Mouse (Mus musculus): ENCODE data around the gene Ston2. TPM values are rescaled to one million over a fixed set of nuclear protein-coding genes. Genes with fewer than 3 reads are reported as not detected.

Ston2 gene
- 25.0 and 25.2 TPM in 2 replicates for polyA plus RNA-seq (2015; fragmentation: Nextera tagmentation; extraction: Ambion mirVana)

- no peaks in the 10 kb centered on the region for H3K36me3 ChIP-seq
- H3K27me3 ChIP-seq = no peaks in the 10 kb centered on the region
- no peak within 1 kb of the TSS for H3K4me3 ChIP-seq (replicated peaks)
- DNase-seq = no peak
- WGBS (ENCODE audit: insufficient replicate concordance) = 68% methylated on average over 9 of the region's 9 CpGs
- no peaks in the 10 kb centered on the region for H3K9me3 ChIP-seq (replicated peaks)
- no peak within 1 kb of the TSS for H3K9ac ChIP-seq
- H3K27ac ChIP-seq = no peak within 1 kb of the TSS
- ATAC-seq (ENCODE audit: low read depth) = no peak
- H3K4me1 ChIP-seq (replicated peaks) = no peaks in the 10 kb centered on the region
- H3K4me2 ChIP-seq = no peak within 1 kb of the TSS
Measured at GRCm38 (mm10) chr12:91787959-91788437, at the start of gene Ston2. Gene Ston2, minus strand, starts transcription at chr12:91788387.

DNA sequence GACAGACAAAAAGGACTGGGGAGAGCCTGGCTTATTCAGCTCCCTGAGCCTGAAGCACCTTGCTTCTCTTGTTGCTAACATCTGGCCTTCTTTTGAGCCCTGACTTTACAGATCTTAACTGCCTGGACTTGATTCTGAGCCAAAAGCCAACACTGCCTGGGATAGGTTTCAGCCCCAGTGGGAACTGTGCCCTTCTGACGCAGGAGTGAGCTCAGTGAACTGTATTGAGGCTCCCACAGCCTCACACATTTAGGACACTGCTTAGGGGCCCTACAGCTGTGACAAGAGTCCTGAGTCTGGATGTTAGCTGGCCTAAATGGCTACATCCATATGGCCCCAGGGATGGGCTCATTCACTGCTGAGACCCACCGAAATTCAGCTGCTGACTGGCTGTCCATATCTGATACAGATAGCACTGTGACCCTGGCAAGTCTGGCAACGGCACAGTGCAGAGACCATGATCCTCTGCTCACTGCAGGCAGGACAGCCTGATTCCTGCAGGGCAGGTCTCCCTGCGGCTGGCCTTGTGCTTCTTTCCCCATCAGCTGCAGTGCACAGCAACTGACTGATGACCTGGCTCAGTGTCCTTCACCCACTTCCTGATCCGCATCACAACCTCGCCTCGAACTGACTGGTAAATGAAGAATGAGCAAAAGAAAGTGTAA is 49.3 kb upstream of the Ston2 start:
- Histone ChIP-seq H3K4me1 (replicated peaks) (no peaks in the 10 kb centered on the region), H3K9me3 (replicated peaks) (no peaks in the 10 kb centered on the region), H3K4me2 (no peak overlapping the region), H3K36me3 (peaks cover 85% of the 10 kb centered on the region), H3K27ac (no peak overlapping the region), H3K27me3 (no peaks in the 10 kb centered on the region), H3K9ac (no peak overlapping the region), H3K4me3 (replicated peaks) (no peak overlapping the region)
- ATAC-seq (ENCODE audit: low read depth) (no peak), DNase-seq (no peak)
- WGBS (ENCODE audit: insufficient replicate concordance) = 74% methylated on average over 7 of the region's 7 CpGs

DNA sequence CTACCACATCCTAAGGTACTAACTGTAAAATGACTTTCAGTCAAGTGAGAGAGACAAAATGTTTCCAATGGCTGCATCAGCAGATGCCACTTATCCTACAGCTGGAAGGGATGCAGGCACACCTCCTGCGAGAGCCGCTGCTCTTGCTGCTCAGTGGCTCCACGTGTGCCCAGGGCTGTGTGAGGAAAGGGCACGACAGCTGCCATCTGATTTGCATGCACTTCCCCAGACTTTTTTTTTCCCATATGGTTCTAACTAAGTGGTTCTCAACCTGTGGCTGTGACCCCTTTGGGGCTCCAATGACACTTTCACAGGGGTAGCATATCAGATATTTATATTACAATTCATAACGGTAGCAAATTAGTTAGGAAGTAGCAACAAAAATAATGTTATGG is 45.7 kb upstream of the Ston2 start:
- Histone ChIP-seq H3K4me1 (replicated peaks) (no peaks in the 10 kb centered on the region), H3K4me3 (replicated peaks) (no peak overlapping the region), H3K4me2 (no peak overlapping the region), H3K9ac (no peak overlapping the region), H3K9me3 (replicated peaks) (no peaks in the 10 kb centered on the region), H3K36me3 (peaks cover 69% of the 10 kb centered on the region), H3K27ac (no peak overlapping the region), H3K27me3 (no peaks in the 10 kb centered on the region)
- 80% methylated on average over 5 of the region's 5 CpGs for WGBS (ENCODE audit: insufficient replicate concordance)
- no peak for ATAC-seq (ENCODE audit: low read depth)
- DNase-seq = no peak

DNA sequence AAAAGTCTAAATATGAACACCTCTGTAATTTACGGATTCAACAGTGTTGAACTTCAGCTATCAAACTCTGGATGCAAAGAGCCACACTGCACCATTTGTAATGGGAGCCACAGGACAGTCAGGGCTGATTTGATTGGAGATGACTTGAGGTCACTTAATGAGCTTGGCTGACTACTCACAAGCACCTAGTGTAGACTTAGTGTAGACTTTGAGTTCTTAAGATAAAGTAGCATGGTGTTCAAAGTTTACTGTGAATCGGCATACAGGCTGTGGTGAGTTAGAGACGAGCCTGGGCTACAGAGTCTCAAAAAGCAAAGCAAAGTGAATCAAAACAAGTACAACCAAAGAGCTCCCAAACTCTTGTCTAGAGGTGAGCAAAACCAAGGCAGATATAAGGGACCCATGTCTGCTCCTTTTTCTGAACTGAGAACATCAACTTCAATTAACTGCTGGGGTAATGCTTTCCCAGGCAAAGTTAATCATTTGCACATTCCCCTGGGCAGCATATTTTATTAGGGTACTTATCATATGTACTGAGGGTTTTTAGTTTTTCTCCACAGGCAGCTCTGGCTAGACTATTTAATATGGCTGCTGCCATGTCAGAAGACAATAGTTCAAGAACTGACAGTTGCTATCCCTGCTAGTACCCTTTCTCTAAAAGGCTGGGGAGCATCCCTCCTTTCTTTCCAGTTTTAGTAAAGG is 45.2 kb upstream of the Ston2 start:
- DNase-seq = no peak
- Histone ChIP-seq H3K27ac (no peak overlapping the region), H3K9ac (no peak overlapping the region), H3K27me3 (no peaks in the 10 kb centered on the region), H3K4me3 (replicated peaks) (no peak overlapping the region), H3K4me2 (no peak overlapping the region), H3K9me3 (replicated peaks) (no peaks in the 10 kb centered on the region), H3K4me1 (replicated peaks) (no peaks in the 10 kb centered on the region), H3K36me3 (peaks cover 67% of the 10 kb centered on the region)
- 82% methylated on average over 3 of the region's 3 CpGs for WGBS (ENCODE audit: insufficient replicate concordance)
- ATAC-seq (ENCODE audit: low read depth) = no peak

- DNase-seq = no peak
- Histone ChIP-seq H3K27me3 (no peaks in the 10 kb centered on the region), H3K4me2 (no peak overlapping the region), H3K9ac (no peak overlapping the region), H3K4me3 (replicated peaks) (no peak overlapping the region), H3K4me1 (replicated peaks) (no peaks in the 10 kb centered on the region), H3K9me3 (replicated peaks) (no peaks in the 10 kb centered on the region), H3K36me3 (peaks cover 62% of the 10 kb centered on the region), H3K27ac (no peak overlapping the region)
- WGBS (ENCODE audit: insufficient replicate concordance) = 89% methylated on average over 7 of the region's 7 CpGs
- no peak for ATAC-seq (ENCODE audit: low read depth)
Measured at GRCm38 (mm10) chr12:91831410-91831809, 43.2 kb upstream of the Ston2 start.

GRCm38 (mm10) chr12:91820461-91820860 is 32.3 kb upstream of the Ston2 start:
- Histone ChIP-seq H3K27ac (no peak overlapping the region), H3K4me3 (replicated peaks) (no peak overlapping the region), H3K4me1 (replicated peaks) (no peaks in the 10 kb centered on the region), H3K36me3 (peaks cover 80% of the 10 kb centered on the region), H3K9ac (no peak overlapping the region), H3K27me3 (no peaks in the 10 kb centered on the region), H3K9me3 (replicated peaks) (no peaks in the 10 kb centered on the region), H3K4me2 (no peak overlapping the region)
- DNase-seq (no peak), ATAC-seq (ENCODE audit: low read depth) (no peak)
- WGBS (ENCODE audit: insufficient replicate concordance) = 89% methylated on average over 12 of the region's 12 CpGs

DNA sequence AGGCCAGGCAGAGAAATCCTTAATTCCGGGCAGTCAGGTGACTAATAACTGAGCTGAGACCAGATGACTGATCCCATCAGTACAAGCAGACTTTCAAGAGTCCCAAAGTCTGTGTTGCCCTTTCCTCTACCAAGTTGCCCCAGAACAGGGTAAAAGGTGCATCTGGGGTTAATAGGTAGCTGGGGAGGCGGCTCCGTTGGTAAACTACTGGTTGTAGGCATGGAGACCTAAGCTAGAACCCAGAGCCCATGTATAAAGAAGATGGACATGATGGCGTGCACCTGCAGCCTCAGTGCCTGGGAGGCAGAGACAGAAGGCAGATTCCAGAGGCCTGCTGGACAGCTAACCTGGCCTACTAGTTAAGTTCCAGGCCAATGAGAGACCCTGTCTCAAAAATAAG is 30.5 kb upstream of the Ston2 start:
- H3K36me3 ChIP-seq = peaks cover 80% of the 10 kb centered on the region

DNA sequence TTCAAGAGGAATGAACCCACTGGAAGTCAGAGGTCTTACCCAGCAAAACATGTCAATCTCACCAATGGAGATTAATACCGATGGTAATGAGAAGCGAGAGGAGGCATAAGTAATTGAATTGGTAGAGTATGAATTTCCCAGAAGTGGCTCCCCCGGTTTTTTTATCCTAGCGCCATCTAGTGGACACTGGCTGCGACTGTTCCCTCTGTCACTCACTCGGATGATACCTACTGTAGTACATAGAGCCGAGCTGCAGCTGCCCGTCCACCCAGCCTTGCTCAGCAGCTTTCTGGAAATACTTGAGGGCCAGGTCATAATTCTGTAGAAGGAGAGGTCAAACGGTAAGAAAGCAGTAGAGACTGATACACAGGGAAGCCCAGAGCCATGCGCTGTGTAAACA is 27.8 kb upstream of the Ston2 start:
- H3K9ac ChIP-seq = no peak overlapping the region
- peaks cover 78% of the 10 kb centered on the region for H3K36me3 ChIP-seq
- no peak overlapping the region for H3K4me2 ChIP-seq
- DNase-seq = no peak
- ATAC-seq (ENCODE audit: low read depth) = peak; percentile 61
- H3K9me3 ChIP-seq (replicated peaks) = no peaks in the 10 kb centered on the region
- H3K27ac ChIP-seq = no peak overlapping the region
- H3K4me3 ChIP-seq (replicated peaks) = no peak overlapping the region
- no peaks in the 10 kb centered on the region for H3K27me3 ChIP-seq
- no peaks in the 10 kb centered on the region for H3K4me1 ChIP-seq (replicated peaks)
- WGBS (ENCODE audit: insufficient replicate concordance) = 32% methylated on average over 10 of the region's 10 CpGs

More for the DNA sequence above, 30.5 kb upstream of the Ston2 start:
- H3K4me1 ChIP-seq (replicated peaks) = no peaks in the 10 kb centered on the region
- no peak overlapping the region for H3K9ac ChIP-seq
- 83% methylated on average over 4 of the region's 4 CpGs for WGBS (ENCODE audit: insufficient replicate concordance)
- no peaks in the 10 kb centered on the region for H3K9me3 ChIP-seq (replicated peaks)
- H3K4me3 ChIP-seq (replicated peaks) = no peak overlapping the region
- no peaks in the 10 kb centered on the region for H3K27me3 ChIP-seq
- H3K4me2 ChIP-seq = no peak overlapping the region
- no peak for ATAC-seq (ENCODE audit: low read depth)
- H3K27ac ChIP-seq = no peak overlapping the region
- DNase-seq = no peak

DNA sequence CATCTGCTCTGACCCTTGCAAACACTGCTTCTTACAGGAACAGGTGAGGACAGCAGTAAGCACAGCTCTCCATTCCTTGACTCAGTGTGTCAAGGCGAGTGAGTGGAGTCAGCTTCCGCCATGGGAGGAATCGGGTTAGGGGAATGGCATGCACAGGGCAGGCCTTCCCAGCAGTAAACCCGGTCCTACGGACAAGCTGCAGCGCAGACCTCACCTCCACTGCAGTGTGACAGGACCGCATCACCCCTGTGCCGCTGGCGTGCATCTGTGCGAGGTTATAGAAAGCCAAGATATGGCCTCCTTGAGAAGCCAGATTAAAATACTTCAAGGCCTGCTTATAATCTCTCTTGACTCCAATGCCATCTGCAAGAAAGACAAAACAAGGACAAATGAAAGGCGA is 27.4 kb upstream of the Ston2 start:
- Histone ChIP-seq H3K27ac (no peak overlapping the region), H3K9me3 (replicated peaks) (no peaks in the 10 kb centered on the region), H3K9ac (no peak overlapping the region), H3K4me3 (replicated peaks) (no peak overlapping the region), H3K4me2 (no peak overlapping the region), H3K27me3 (no peaks in the 10 kb centered on the region), H3K36me3 (peaks cover 78% of the 10 kb centered on the region), H3K4me1 (replicated peaks) (no peaks in the 10 kb centered on the region)
- 86% methylated on average over 11 of the region's 11 CpGs for WGBS (ENCODE audit: insufficient replicate concordance)
- no peak for ATAC-seq (ENCODE audit: low read depth)
- DNase-seq = no peak

DNA sequence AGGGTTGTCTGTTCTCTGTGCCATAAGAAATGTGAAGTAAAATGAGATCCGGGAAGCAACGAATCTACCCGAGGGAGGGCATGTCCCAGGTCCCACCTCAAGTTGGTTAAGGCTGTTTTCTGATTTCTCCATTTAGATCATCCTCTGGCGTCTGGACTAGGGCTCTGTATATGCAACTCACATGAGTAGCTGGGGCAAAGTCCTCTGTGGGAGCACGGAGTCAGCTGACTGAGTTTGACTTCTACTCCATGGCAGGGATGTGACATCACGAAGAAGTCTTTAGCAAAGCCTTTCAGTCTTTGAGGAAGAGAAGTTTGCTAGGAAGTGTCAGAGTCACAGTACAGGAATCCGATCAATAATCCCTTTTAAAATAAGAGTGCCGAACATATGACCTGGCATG is 20.7 kb upstream of the Ston2 start:
- no peak overlapping the region for H3K27ac ChIP-seq
- ATAC-seq (ENCODE audit: low read depth) = no peak
- H3K9ac ChIP-seq = no peak overlapping the region
- WGBS (ENCODE audit: insufficient replicate concordance) = 82% methylated on average over 8 of the region's 8 CpGs
- peaks cover 59% of the 10 kb centered on the region for H3K36me3 ChIP-seq
- H3K4me2 ChIP-seq = no peak overlapping the region
- H3K9me3 ChIP-seq (replicated peaks) = no peaks in the 10 kb centered on the region
- no peaks in the 10 kb centered on the region for H3K27me3 ChIP-seq
- no peak for DNase-seq
- no peaks in the 10 kb centered on the region for H3K4me1 ChIP-seq (replicated peaks)
- H3K4me3 ChIP-seq (replicated peaks) = no peak overlapping the region

GRCm38 (mm10) chr12:91807761-91808160 is 19.6 kb upstream of the Ston2 start:
- H3K27ac ChIP-seq = no peak overlapping the region
- no peaks in the 10 kb centered on the region for H3K4me1 ChIP-seq (replicated peaks)
- DNase-seq (no peak), ATAC-seq (ENCODE audit: low read depth) (no peak)
- no peaks in the 10 kb centered on the region for H3K9me3 ChIP-seq (replicated peaks)
- H3K4me3 ChIP-seq (replicated peaks) = no peak overlapping the region
- H3K36me3 ChIP-seq = peaks cover 50% of the 10 kb centered on the region
- H3K9ac ChIP-seq = no peak overlapping the region
- no peak overlapping the region for H3K4me2 ChIP-seq
- no peaks in the 10 kb centered on the region for H3K27me3 ChIP-seq
- WGBS (ENCODE audit: insufficient replicate concordance) = 56% methylated on average over 6 of the region's 6 CpGs

DNA sequence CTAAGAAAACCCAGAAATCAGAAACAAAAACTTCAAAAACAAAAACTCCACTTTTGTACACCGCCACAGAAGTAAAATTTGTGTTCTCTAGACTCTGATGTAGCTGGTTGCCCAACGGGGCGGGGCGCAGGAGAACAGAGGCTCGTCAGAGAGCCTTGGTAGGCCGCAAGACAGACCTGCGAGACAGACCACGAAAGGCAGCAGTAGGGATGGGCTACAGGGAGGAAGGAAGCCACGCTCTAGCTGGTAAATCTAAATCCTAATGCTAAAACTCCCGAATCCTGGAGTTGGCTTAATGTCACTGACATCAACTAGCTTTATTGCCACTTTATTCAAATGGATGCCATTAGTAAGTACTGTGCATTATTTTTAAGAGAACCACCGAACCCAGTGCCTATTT is 18.9 kb upstream of the Ston2 start:
- Histone ChIP-seq H3K9me3 (replicated peaks) (no peaks in the 10 kb centered on the region), H3K36me3 (peaks cover 43% of the 10 kb centered on the region), H3K9ac (no peak overlapping the region), H3K4me1 (replicated peaks) (no peaks in the 10 kb centered on the region), H3K27ac (no peak overlapping the region), H3K27me3 (no peaks in the 10 kb centered on the region), H3K4me2 (no peak overlapping the region), H3K4me3 (replicated peaks) (no peak overlapping the region)
- WGBS (ENCODE audit: insufficient replicate concordance) = 73% methylated on average over 11 of the region's 11 CpGs
- ATAC-seq (ENCODE audit: low read depth) = no peak
- no peak for DNase-seq

All from liver, embryonic 13.5 days (tissue).